Mouse (Mus musculus): ENCODE measurements around the gene Tmem43.

The Tmem43 gene

DNA sequence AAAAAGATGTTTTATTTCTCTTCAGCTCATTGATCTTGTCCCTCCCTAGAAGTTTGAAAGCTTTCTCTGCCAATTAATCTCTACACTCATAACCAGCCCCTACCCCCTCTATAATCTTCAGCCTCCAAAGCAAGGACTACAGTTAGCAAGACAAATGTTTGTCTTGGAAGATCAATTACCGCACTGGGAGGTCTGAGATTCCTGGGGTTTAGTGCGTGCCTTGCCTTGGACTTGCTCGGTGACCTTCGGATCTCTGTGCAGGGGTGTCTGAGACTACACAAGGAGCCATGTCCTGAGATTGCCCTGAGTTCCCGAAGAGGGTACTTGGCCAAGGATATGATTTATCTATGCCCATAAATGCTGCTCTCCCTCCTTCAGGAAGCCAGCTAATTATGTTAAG lies 59.9 kb downstream of the Tmem43 start:
- no peak for DNase-seq (ENCODE audit: low spot score in 2 of 2)

DNA sequence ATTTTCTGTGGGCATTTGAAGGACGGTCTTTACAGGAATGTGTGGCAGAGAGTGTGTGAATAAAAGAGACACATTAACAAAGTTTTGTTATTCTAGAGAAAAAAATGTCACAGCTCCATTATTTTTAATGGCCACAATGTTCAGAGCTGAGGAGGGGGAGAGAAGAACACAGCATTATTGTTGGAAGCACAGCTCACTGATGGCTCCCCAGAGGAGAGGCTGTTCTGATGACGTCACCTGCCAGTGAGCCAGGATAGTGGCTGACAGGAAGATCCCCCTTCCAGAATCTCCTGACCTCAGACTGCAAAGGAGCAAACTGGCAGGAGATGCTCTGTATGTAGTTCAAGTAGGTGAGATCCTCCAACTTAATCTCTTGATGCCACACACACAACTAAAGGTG lies 60.3 kb downstream of the Tmem43 start:
- no peak for DNase-seq (ENCODE audit: low spot score in 2 of 2)

DNA sequence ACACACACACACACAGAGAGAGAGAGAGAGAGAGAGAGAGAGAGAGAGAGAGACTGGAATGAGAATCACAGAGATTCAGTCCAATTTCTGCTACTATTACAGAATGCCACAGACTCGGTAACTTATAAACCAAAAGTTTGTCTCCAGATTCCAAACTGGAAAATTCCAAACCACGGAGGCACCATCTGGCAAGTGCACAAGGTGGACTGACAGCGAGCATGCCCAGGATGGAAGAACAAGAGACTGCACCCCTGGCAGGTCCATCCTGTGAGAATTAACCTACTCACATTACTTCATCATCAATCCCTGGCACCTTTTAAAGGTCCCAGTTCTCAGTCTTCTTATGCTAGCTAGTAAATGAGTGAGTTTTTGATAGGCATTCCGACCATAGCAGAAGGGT lies 60.8 kb downstream of the Tmem43 start:
- DNase-seq (ENCODE audit: low spot score in 2 of 2), result no peak

DNA sequence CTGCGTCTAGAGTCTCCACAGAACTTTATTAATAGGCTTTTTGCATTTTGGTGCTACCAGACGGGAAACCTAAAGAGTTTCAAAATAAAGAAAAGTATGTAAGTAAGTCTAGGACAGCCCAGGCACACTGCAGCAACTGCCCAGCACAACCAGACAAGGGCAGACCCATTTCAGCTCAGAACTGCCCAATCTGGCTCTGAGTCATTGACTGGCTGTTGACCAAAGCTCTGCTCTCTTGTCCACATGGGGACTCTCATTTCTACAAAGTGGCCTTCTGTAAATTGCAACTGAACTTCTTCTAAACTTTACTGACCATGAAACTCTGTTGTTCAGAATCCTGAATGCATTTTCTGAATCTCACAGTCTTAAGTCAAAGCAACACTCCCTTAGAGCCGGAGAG lies 61.7 kb downstream of the Tmem43 start:
- DNase-seq (ENCODE audit: low spot score in 2 of 2), result no peak

DNA sequence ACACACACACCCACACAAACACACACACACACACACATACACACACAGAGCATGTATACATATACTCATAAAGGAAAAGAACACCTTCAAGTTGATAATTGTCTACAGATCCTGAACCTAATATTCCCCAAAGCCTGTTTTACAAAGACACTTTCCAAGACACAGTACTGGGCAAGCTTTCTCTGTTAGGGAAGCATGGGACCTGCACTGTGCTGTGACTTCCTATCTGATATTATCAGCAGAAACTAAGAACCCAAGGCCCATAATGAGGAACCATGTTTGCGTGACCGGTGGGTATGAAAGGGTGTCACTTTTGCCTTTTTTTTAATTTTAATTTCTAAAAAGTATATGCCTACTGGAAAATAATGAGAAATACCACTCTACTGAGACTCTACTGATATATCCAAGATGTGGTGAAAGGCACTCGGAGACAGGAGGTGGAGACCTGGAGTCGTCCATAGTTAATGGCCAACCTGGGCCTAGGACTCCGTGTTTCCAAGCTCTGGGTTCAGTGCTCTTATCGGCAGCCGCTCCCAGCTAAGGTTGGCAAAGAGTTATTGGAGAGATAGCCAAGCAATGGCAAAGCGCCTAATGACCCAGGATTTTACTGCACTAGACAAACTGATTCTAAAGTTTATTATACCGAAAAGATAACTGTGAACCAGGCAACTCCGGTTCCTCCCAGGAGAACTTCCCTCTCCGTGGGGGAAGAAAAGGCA lies 62.7 kb downstream of the Tmem43 start:
- DNase-seq (ENCODE audit: low spot score in 2 of 2), result no peak
